Mouse (Mus musculus) erythroblast, adult 5-6 weeks (primary cell): ENCODE results near the gene Fig4. TPM values are rescaled to one million over a fixed set of nuclear protein-coding genes. Genes with fewer than 3 reads are reported as not detected.

Experiments
- ATAC-seq: replicated peaks from 2 replicates; pipeline ENCODE4 v1.8.0; 2016; ENCODE audit warnings: moderate number of reproducible peaks, mild to moderate bottlenecking, moderate TSS enrichment, inconsistent platforms; ENCODE audit not compliant: poor library complexity, low FRiP score, severe bottlenecking
- total RNA-seq, 2 experiments: library from RNA; stranded (forward) in 1 of 2; stranded (reverse) in 1 of 2; fragments of 150-400 nt in 1 of 2; fragments of 200-764, 138-1000 nt in 1 of 2; gene quantifications; 2 replicates each; pipeline versions ENCODE4 v1.2.3 to v1.2.4; 2015 to 2017; ENCODE audit warnings: low replicate concordance in 2 of 2

The Fig4 gene
- total RNA-seq, 2 experiments from 2014 or later, result 17.9 to 25.4 TPM

DNA sequence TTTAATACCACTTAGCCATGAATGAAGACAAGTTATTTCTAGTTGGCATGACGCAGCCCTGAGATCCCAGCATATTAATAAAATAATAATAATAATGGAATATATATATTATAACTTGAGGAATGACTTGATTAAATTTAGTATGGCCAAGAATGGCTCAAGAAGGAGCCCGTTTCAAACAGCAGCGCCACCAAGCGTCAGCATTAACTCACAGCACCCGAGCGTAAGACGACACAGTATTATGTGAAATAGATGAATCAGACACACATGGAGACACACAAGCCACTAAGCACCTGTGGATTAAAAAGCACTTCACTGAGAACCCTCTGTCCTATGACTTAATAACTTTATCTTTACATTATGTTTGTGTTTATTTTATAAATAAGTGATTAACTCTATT, 31.2 kb downstream of the Fig4 start:
- ATAC-seq, result peak; percentile 67

DNA sequence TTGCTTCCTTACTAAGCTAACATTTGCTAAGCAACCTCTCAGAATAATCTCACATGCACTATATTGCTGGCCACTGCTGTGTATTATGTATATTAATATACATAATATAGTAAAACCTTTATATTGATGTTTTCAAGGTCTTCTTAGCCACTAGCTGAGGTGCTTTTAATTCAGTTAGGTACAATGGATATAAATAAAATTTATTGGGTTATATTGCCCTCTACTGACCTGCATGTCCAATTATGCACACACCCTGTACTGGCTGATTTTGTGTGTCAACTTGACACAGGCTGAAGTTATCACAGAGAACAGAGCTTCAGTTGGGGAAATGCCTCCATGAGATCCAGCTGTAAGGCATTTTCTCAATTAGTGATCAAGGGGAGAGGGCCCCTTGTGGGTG, 41.2 kb downstream of the Fig4 start:
- peak; percentile 77 for ATAC-seq

DNA sequence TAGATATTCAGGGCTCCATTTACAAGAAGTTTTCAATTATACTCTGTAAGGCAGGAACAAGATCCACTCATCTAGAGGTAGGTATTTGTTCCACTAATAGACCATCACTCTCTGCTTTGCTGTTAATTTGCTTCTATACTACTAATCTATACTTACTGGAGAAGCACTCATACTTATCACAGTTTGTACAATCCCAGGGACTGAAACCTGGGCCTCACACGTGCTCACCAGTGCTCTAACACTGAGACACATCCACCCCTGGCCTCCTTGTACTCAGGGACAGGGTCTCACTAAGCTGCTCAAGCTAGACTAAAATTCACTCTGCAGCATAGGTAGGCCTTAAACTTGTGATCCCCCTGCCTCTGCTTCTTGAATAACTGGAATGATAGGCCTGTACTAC, 41.8 kb downstream of the Fig4 start:
- ATAC-seq, result peak; percentile 51

DNA sequence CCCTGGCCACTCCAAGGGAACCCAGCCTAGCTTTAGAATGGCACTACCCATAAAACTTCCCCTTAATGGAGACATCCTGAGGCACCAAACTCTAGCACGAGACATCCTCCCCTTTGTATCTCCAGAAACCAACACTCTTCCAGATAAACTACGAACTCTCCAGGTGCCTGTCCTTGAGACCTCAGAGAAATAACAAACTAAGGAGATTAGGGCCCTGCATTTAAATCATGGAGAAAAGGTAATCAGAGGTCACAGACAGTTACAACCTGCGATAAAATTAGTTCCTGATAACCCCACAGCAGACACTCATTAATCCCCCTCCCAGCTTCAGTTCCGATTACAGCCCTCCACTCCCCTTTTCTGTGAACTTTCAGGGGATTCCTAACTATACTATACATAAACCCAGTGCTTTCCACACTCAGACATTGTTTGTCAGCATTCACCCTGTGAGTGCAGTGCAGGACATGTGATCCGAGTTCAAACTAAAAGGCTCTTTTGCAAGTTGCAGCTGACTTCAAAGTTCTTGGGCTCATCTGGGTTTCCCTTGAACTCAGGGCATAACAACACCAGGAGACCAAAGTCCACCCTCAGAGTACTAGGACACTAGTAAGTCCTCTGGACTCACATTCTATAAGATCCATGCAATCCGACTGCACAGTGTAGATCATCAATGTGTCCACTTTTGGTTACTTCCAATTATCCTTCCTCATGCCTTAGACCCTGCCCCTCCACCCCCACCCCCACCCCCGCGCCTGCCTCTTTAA, 42.6 kb downstream of the Fig4 start:
- no peak for ATAC-seq

DNA sequence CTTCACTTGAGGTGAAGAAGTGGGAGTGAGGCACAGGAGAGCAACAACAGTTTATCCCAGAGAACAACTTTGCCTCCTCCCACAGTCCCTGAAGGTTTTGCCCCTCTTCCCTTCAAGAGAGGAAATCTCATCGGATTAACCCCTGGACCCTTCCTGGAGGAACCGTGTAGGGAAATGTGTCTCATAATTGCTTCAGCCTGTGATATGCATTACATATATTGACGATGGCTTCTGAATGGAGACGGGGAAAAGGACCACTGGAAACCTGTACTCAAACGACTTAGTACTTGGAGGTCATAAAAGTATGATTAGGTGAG, 52.4 kb downstream of the Fig4 start:
- no peak for ATAC-seq

DNA sequence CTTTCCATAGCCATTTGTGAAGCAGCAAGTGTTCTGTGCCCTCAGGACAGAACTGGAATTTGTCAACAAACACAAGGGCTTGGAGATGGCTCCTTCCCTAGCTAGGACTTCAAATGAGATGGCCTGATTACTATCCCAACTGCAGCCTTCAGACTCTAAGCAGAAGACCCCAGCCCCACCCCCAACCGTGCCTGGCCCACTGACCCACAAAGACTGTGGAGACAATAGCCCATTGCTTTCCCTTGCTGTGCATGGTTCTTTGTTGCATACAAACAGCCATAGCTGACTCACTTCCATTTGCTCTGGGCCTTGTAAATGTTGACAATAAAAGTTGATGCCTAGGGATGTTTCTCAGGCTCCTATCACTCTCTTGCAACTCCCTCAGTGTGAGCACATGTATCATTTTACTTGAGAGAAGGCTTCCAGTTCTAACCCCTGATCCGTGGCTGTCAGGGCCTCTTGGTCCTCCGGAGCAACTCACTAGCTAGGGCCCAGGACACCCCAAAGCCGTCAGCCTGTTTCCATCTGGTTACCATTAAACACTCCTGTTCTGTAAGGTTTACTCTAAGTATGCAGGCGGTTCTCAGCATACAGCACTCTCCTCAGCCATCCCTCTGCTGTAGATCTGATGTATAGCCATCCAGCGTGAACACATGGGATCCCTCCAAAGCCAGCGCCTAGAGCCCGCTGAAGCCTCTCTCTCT, 52.9 kb downstream of the Fig4 start:
- ATAC-seq, result no peak

DNA sequence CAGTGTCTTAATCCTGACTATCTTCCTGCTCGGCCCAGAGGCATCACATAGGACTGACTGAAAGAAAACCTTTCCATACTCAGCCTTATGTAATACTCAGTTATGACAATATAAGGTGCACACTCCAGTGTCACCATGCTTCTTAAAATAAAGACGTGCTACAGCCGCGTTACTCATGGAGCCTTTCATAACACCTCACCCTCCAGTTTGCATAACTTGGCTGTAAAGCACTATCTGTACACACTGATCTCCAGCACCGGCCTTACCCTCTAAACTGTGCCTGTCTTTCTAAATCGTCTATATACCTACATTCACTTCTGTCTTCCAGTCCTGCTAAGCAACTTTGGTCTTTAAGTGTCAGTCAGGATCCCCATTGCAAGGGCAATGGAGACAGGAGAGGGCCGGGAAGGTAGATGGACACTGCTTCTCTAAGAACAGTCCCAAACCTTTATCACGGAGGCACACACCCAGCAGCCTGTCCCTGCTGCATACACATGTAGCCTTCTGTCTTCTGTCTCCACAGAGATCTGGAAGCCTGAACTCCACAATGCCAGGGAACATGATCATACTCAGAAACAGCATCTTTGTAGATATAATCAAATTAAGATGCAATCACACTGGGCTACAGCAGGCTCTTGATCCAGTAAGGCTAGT, 53.9 kb downstream of the Fig4 start:
- 0 out of 2 replicates have a peak, but pooled peaks have one; percentile 31 for ATAC-seq

DNA sequence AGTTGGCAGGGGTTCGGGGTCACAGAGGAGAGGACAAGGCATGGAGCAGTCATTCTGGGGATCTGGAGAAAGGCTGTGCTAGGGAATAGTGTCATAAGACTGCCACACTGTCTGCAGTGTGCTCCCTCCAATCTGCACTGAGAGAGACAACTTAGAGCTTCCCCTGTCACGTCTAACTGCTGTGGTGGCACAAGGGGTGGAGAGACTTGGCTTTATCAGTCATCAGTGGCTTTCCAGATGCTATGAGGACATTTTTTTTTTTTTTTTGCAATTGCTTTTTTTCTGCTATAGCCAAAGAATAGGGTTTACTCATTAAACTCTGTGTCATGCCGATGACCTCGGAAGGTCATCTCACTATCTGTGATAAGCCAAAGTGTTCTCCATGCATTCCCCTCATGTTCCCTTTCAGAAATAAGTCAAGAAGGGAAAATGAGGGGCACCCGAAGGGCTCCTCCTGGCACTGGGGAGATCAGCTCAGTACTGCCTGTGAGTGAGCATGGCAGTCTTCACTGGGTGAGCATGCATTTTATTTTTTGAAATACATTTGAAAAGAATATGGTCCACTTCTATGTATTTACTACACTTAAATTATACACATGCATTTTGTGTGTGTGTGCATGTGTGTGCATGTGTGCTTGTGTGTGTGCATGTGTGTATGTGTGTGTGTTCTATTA, 55.1 kb downstream of the Fig4 start:
- ATAC-seq, result peak; percentile 71

DNA sequence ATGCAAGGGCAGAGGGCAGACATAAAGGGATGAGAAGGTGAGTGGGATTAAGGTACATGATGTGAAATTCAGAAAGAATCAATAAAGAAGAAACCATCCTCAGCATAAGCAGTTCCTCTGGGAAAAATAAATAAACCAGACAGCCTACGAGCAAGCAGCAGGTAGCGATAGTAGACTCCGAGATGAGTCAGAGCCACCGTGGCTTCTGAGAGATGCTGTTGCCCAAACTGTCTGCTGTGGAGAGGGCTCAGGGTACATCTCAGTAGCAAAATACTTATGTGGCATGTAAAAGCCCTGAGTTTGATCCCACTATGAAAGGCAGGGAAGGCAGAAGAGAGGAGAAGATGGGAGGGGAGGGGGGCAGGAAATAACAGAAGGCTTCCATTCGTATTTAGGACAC, 56.9 kb downstream of the Fig4 start:
- ATAC-seq, result no peak

DNA sequence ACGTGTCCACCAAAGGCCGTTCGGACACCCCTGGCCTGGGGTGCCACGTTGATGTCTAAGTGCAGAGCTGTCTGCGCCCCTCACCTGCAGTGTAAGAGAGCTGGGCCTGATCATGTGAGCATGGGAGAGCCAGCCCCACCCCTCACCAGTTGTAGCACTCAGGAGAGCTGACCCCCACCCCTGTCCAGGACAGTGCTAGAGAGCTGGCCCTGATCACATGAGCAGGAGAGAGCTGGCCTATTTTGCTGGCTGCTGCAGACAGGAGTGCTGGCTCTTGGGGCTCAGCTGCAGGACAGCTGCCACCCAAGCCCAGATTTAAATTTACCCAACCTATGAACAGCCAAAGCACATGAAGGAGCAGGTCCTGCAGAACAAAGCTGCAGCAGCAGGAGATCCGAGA, 57.6 kb downstream of the Fig4 start:
- no peak for ATAC-seq

DNA sequence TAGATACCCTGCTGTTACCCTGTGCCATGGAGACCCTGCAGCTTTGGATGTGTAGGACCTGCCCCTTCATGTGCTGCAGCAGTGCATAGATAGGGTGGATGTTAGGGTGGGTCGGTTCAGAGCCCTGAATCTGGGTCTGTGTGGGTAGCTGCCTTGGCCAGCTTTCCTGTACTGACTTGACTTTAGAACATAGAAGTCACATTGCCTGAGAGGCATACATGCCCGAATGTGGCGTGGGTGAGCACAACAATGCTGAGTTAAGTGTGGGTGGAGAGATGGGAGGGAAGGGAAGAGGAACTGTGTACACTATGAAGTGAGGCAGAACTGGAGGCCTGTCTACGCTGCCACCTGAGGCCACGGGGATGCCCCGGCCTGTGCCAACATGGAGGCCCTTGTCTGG, 58.0 kb downstream of the Fig4 start:
- ATAC-seq, result no peak

DNA sequence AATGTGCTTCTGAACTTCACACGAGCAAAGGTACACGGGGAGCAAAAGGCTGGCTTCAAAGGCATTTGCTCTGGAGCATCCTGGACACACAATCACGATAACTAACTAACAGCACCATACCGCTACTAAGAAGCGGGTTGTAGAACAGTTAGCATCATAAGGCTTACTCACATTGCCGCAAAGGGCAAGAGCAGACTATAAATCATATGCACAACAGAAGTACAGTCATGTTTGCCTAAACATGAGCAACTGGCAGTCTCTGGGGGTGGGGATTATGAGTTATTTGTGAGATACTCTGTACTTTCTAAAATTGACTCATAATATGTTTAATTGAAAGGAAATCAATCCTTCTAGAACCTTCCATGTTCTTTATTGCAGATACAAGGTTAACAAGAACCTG, 59.1 kb downstream of the Fig4 start:
- no peak for ATAC-seq

DNA sequence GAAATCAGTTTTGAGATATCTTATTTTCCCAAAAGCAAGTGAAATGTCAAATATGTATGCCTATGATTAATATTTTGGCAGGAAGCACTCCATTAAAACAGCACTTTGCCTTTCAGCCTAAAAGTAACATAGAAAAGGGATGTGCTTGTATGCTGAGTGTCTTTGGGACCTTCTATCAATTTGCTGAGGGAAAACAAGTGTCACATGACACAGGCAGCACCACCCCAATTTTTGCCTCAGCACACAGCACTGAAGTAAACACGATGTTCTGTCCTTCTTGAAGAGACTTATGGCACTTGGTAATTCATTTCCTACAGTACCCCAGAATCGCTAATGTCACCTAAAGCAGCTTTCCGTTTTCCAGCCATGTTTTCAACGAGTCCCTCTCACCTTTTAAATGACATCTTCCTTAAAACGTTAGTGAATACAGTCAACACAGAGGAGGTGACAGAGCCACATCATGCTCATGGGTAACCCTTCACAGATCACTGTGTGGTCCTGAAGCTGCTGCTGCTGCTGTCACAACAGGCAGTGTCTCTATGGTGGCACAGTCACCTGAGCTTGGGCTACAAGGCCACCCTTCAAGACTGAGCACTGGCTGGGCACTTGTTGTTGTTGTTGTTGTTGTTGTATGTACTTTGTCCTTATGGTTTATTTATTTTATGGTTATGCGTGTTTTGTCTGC, 61.4 kb downstream of the Fig4 start:
- peak; percentile 80 for ATAC-seq

DNA sequence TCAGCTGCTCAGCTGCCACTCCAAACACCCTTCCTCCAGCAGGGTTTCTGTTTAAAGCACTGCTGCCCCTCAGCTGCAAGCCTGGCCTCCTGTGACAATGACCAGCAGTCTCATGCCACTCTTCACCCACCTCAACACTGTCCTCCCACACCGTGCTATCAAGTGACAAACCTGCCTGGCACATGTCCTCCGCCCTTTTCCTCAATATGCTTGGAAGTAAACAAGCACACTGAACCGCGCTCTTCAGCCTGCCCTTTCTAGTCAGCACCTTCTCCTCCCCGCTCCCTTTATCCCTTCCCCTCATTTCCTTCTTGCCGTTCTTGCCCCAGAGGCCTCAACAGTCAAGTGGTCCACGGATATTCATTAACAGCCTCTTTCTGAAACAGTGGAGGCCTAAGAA, 62.0 kb downstream of the Fig4 start:
- peak; percentile 67 for ATAC-seq

DNA sequence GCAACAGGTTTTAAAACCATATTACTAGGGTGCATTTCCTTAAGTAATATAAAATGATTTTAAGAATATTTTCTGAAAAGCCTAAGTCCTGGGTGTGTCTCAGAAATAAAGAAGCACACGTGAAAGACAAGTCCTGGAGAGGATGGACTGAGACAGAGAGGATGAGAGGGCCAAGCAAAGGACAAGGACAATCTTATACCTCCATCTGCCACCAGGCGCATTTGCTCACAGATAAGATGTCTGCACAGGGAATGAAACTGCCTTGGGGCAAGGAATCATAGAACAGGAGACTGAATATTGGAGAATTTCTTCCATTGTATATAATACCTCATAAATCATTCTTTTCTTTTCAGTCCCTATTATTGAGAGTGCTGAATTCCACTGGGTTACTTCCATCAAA, 67.0 kb downstream of the Fig4 start:
- peak; percentile 74 for ATAC-seq

DNA sequence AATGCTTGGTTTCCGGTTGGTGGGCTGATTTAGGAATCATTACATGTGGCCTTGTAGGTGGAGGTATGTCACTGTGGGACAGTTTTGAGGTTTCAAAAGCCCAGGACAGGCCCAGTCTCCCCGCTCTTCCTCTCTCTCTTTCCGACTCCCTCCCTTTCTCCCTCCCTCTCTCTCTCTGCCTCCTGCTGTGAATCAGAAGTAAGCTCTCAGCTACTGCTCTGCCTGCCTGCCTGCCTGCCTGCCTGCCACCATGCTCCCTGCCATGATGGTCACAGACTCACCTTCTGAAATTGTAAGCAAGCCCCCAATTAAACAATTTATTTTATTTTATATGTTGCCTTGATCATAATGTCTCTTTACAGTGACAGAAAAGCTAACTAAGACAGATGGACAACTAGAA, 67.5 kb downstream of the Fig4 start:
- ATAC-seq, result no peak

DNA sequence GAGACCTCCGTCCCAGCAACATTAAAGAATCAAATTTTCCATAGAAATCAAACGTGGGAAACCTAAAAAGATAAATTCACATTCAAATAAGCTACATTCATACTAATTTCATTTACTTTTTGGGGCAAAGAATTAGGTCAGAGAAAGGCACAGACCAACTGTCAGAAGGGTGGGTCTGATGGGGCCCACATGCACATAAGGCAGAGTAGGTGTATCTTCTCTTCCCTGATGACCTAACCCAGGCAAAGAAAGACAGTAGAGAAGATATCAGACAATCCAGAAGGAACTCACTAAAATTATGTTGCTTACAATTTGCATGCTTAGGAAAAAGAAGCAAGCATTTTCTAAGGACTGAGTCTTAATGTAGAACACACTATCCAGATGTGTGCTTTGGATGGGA, 67.9 kb downstream of the Fig4 start:
- no peak for ATAC-seq

DNA sequence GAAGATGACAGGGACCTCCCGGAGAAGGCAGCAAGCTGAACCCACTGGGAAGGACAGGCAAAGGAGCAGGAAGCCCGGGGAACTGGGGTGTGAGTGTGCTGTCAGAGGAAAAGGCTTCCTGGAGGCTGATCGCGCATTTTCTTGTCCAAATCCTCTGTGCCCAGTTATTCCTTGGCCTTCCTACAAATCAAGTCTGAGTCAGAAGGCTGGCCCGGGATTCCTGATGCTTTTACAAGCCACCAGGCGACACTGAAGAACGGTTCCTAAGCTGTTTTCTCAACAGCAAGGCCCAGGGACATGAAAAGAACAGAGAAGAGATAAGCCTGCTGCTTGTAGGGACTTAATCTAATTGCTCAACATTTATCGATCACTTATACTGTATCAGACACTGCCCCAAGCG, 68.5 kb downstream of the Fig4 start:
- no peak for ATAC-seq

DNA sequence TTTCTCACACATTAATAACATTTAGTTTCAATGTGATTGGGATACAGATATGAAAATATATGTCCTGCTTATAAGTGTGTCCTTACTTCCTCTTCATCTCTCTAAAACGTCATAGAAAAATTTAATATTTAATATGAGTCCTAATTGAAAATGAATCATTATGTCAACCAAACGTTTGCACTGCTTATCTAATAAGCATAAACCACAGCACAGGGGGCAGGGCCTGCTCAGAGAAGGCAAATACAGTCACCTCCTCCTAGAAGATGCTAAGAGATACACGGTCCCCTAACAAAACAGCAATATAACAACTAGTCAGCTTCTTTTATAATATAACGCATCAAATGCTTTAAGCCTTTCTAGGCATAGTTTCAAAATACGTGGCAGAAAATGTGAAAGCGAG, 69.9 kb downstream of the Fig4 start:
- ATAC-seq, result no peak

DNA sequence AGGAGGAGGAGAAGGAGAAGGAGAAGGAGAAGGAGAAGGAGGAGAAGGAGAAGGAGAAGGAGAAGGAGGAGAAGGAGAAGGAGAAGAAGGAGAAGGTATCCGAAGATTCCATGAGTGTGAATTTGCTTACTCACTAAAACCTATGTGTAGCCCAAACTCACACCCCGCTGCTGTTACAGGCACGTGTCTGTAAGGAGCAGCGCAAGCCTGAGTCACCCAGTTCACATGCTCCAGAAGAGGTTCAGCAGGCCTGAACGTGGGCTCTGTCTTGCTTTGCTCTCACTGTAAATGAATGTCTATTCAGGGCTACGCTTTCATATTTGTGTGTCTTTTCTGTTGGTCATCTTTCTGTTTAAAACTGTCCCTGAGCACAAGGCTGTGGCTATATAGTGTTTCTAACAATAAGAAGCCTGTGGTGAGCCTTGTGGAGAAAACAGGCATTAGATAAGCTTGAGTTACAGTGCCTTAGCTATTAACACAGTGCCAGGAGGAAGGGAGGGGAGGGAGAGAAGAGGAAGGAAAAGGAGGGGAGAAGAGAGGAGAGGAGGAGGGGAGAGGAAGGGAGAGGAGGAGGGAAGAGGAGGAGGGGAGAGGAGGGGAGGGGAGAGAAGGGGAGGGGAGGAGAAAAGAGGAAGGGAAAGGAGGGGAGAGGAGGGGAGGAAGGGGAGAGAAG, 71.8 kb downstream of the Fig4 start:
- ATAC-seq, result no peak
